23 mouse cellular contexts compared by ENCODE assay signal in the genomic region with DNA sequence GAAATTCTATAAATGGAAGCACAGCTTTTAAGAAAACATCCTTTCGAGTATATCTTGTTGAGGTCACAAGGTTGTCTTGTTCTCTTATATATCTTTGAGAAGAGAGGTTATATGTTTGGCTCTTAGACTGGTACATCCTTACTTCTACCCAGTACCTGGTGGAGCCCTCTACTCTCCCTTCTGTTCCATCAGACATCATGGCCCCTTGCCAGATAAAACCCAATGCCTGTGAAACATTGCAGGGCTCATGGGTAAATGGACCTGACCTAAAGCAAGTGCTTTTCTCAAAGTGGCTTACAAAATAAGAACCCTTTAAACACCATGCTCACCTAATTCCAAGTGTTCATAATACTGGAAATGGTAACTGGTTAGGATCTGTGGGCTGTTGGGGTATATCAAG. TPM values are rescaled to one million over a fixed set of nuclear protein-coding genes. Genes with fewer than 3 reads are reported as not detected.
"Had no signal": no experiment of that assay in that cellular context is flagged by ENCODE, and none has a peak within 500 bp of the region (broad histone marks: within the 10 kb centered on the region; RNA-seq: fewer than 3 reads in every experiment).

No protein-coding gene starts in this region.

- H3K4me3 ChIP-seq: midbrain, embryonic 10.5 days; midbrain, embryonic 12.5 days; myocyte; neural tube, embryonic 13.5 days; neural tube, embryonic 15.5 days had no signal

- H3K27ac ChIP-seq: midbrain, embryonic 10.5 days; midbrain, embryonic 12.5 days; neural tube, embryonic 13.5 days; neural tube, embryonic 15.5 days had no signal

- H3K4me1 ChIP-seq: midbrain, embryonic 10.5 days; midbrain, embryonic 12.5 days; neural tube, embryonic 13.5 days; neural tube, embryonic 15.5 days had no signal

- DNase-seq: lung, adult 18-20 months; lung, embryonic 14.5 days; lung, postnatal 4 days; midbrain, embryonic 14.5 days; retina, postnatal 1 day; right cerebral cortex, adult 18-20 months; right cerebral cortex, postnatal 25 days; right cerebral cortex, postnatal 4 days; spleen, adult 18-20 months; thymus, adult 18-20 months; thymus, postnatal 14 days; thymus, postnatal 36 days had no signal

- ATAC-seq: midbrain, embryonic 16.5 days had no signal

- H3K36me3 ChIP-seq: midbrain, embryonic 10.5 days; midbrain, embryonic 12.5 days; neural tube, embryonic 13.5 days; neural tube, embryonic 15.5 days had no signal

- H3K9ac ChIP-seq: lung, embryonic 14.5 days; midbrain, embryonic 12.5 days; neural tube, embryonic 13.5 days; neural tube, embryonic 15.5 days had no signal

- H3K27me3 ChIP-seq: midbrain, embryonic 12.5 days; neural tube, embryonic 13.5 days; neural tube, embryonic 15.5 days had no signal

- H3K4me2 ChIP-seq: lung, embryonic 14.5 days; midbrain, embryonic 12.5 days; neural tube, embryonic 13.5 days; neural tube, embryonic 15.5 days had no signal

- H3K9me3 ChIP-seq: midbrain, embryonic 10.5 days; midbrain, embryonic 12.5 days; neural tube, embryonic 13.5 days; neural tube, embryonic 15.5 days had no signal

RNA-seq across cellular contexts. Expression of a gene that starts 43.5 kb away (rescaled TPM):
- total RNA-seq: megakaryocyte, adult 5-6 weeks; megakaryocyte-erythroid progenitor cell, adult 5-6 weeks had no signal
- polyA plus RNA-seq: small intestine, adult 2 months; stomach, embryonic 14.5 days; thymus, postnatal 0 days had no signal
